Mouse (Mus musculus) ovary, adult 10 weeks (tissue): Measurements from ENCODE around the gene Rnase4. TPM values are rescaled to one million over a fixed set of nuclear protein-coding genes. Genes with fewer than 3 reads are reported as not detected.

Source experiments
- polyA plus RNA-seq: library from polyadenylated mRNA; stranded (reverse); fragments of 350-450 nt; fragmentation: Illumina TruSeq; extraction: RNeasy Lipid Tissue Mini Kit (QIAGEN cat#74804); gene quantifications from one replicate; pipeline ENCODE4 v1.2.3, GENCODE M21; 2014

The Rnase4 gene
- polyA plus RNA-seq, result 184 TPM

DNA sequence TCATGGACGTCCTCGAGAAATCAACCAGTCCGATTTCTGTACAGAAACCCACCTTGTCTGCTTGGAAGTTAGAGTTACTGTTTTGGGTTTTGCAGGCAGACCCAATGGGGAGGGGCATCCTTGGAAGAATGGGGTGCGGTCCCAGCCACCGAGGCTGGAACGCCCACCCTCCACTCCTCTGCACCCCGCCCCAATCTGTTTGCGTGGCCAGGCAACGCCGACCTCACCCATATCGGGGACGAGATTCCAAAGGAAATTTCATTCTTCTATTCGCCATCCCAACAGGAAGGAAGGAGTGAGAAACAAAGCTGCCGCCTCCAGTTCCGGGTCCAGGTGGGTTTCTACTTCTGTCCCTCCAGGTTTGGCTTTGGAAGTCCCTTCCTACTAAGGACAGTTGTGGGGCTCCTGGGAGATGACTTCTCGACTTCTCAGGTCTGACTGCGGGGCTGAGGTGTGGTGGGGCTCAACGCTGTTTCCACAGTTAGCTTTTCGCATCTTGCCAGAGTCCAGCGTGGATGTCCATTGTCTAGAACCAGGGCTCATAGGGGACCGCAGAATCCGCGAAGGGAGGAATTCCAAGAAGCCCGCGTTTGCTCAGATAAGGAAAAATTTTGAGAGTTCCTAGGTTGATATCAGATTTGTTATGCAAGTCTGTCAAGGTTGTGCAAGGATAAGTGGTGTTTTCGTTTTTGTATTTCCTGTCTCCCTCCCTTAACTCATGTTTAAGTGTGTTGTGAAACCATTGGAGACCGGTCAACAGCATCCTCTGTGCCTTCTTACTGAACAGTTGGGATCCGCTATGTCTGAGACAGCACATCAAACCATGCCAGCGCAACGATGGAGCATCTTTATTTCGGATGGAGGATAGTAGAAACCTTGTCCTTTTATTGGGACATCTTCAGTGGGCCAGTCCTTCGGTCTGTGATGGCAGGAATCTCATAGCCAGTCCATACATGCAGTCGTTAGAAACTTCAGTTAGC, at the start of gene Rnase4, which contains the start of gene Ang:
Gene Rnase4, plus strand, starts transcription at position 157 of the 980 bp plus-strand sequence.
Gene Ang, plus strand, starts transcription at position 230 of the 980 bp plus-strand sequence.

GRCm38 (mm10) chr14:51041769-51042168, 49.1 kb upstream of the Rnase4 start, which contains the start of gene Rnase9:
TSS of gene Rnase9 (minus strand) at chr14:51041869.

DNA sequence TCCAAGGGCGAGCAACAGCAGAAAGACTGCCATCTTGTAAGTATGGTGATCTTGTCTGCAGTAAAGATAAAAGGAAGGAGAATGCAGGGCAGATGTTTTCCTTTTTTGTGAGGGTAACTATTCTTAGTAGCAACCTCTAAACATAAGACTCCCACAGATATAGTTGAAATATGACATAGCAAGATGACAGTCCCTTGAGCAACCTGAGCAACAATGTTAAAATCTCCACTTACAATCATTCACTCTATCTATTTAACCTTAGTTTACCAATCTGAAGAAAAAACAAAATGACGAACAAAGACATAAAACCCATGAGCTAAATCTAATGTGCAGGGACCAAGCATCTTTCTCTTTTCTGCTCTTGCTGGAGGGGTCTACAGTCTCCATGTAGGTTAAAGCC, 40.8 kb upstream of the Rnase4 start, which contains the start of gene Rnase11:
Gene Rnase11, minus strand, starts transcription at position 101 of the 400 bp plus-strand sequence.

GRCm38 (mm10) chr14:51057401-51057831, 33.5 kb upstream of the Rnase4 start, which contains the start of gene Rnase12:
TSS of gene Rnase12 (minus strand) at chr14:51057661.

DNA sequence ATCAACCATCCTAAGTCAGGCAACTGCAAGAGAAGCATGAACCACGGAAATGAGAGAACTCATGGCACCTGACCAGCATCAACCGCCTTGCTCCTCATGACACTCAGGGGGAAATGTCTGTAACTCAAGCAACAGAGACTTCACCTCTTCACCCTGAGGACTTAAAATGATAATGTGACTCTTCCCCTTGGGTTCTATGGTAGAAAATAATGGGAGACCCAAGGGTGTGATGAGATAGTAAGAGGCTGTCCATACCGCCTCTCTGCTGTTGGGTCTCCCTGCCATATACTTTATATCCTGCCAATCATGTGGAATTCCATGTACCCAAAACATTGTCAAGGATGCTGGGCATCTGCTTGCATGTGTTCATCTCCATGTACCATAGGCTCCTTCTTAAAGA, 16.5 kb upstream of the Rnase4 start, which contains the start of gene Olfr750:
Gene Olfr750, minus strand, starts transcription at position 101 of the 400 bp plus-strand sequence.

GRCm38 (mm10) chr14:51113916-51114560, 23.2 kb downstream of the Rnase4 start, which contains the start of gene Eddm3b:
TSS of gene Eddm3b (plus strand) at chr14:51114426.

GRCm38 (mm10) chr14:51146685-51147084, 55.8 kb downstream of the Rnase4 start, which contains the start of gene Rnase1:
TSS of gene Rnase1 (minus strand) at chr14:51146785.

Other genes with a start within 250 kb of the Rnase4 start
- 6.2 TPM for gene Tep1, start 220.5 kb upstream of the Rnase4 start, polyA plus RNA-seq
- 0.46 TPM for gene Klhl33, start 193.6 kb upstream of the Rnase4 start, polyA plus RNA-seq
- 14.7 TPM for gene Osgep, start 166.2 kb upstream of the Rnase4 start, polyA plus RNA-seq
- gene Apex1, start 166.1 kb upstream of the Rnase4 start, polyA plus RNA-seq, result 27.8 TPM
- 10.7 TPM for gene Pip4p1, start 160.2 kb upstream of the Rnase4 start, polyA plus RNA-seq
- gene Pnp, start 160.0 kb upstream of the Rnase4 start, polyA plus RNA-seq, result 37.1 TPM
- not detected for gene Gm49342, start 146.6 kb upstream of the Rnase4 start, polyA plus RNA-seq
- gene Pnp2, start 135.1 kb upstream of the Rnase4 start, polyA plus RNA-seq, result not detected
- 1.4 TPM for gene Rnase10, start 83.3 kb upstream of the Rnase4 start, polyA plus RNA-seq
- not detected for gene Rnase9, start 49.2 kb upstream of the Rnase4 start, polyA plus RNA-seq
- gene Rnase11, start 40.9 kb upstream of the Rnase4 start, polyA plus RNA-seq, result not detected
- not detected for gene Rnase12, start 33.4 kb upstream of the Rnase4 start, polyA plus RNA-seq
- gene Olfr750, start 16.6 kb upstream of the Rnase4 start, polyA plus RNA-seq, result not detected
- gene Ang, start 73 bp downstream of the Rnase4 start, polyA plus RNA-seq, result 4.8 TPM
- gene Eddm3b, start 23.3 kb downstream of the Rnase4 start, polyA plus RNA-seq, result 0.54 TPM
- gene Rnase6, start 32.8 kb downstream of the Rnase4 start, polyA plus RNA-seq, result 5.0 TPM
- 1.7 TPM for gene Rnase1, start 55.7 kb downstream of the Rnase4 start, polyA plus RNA-seq
- gene Rnase2b, start 71.2 kb downstream of the Rnase4 start, polyA plus RNA-seq, result not detected
- gene Ang2, start 108.1 kb downstream of the Rnase4 start, polyA plus RNA-seq, result not detected
- gene Ear14, start 112.3 kb downstream of the Rnase4 start, polyA plus RNA-seq, result not detected
- gene Rnase2a, start 165.0 kb downstream of the Rnase4 start, polyA plus RNA-seq, result not detected